Mouse (Mus musculus) spleen, adult 2 months (tissue): ENCODE data around the gene Setd7.

Experiments
- CTCF ChIP-seq: fragments of 200-500 bp; IDR thresholded peaks from 2 replicates; pipeline ENCODE4 v1.5.1; 2011; ENCODE audit warnings: mild to moderate bottlenecking, inconsistent platforms; ENCODE audit not compliant: insufficient read depth, insufficient read length, insufficient replicate concordance; ENCODE audit errors: extremely low read depth
- POLR2A ChIP-seq: fragments of 200-500 bp; IDR thresholded peaks from 2 replicates; pipeline ENCODE4 v1.6.1; 2011; ENCODE audit warnings: low read depth, low read length, inconsistent platforms

DNA sequence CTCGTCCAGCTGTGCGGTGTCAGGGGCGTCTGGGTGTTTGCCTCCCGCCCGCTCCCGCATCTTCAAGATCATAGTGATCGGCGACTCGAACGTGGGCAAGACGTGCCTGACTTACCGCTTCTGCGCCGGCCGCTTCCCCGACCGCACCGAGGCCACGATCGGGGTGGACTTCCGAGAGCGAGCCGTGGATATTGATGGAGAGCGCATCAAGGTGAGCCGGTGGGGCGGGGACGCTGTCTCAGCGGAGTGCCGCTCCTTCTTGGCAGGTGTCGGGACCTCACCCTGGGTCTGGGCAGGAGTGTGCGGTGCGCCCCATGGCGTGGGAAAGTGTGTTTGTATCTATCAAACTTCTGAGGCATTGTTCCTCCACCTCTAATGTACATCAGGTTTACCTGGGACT, 76.3 kb downstream of the Setd7 start:
- TF ChIP-seq CTCF: no peak
- TF ChIP-seq POLR2A: no peak
